Mouse (Mus musculus) ES-E14 (cell line): ENCODE measurements around the gene Ndufs2.
A peak's percentile ranks its signal among the peaks of the same experiment; 100 is the strongest.

Experiments
- CHD2 ChIP-seq: IDR thresholded peaks from 2 replicates; pipeline ENCODE4 v1.6.1; 2014; ENCODE audit warnings: mild to moderate bottlenecking, low read depth, low read length, inconsistent platforms
- HCFC1 ChIP-seq: IDR thresholded peaks from 2 replicates; pipeline ENCODE4 v1.6.1; 2012; ENCODE audit warnings: low read length, inconsistent platforms, borderline replicate concordance; ENCODE audit not compliant: insufficient read depth

DNA sequence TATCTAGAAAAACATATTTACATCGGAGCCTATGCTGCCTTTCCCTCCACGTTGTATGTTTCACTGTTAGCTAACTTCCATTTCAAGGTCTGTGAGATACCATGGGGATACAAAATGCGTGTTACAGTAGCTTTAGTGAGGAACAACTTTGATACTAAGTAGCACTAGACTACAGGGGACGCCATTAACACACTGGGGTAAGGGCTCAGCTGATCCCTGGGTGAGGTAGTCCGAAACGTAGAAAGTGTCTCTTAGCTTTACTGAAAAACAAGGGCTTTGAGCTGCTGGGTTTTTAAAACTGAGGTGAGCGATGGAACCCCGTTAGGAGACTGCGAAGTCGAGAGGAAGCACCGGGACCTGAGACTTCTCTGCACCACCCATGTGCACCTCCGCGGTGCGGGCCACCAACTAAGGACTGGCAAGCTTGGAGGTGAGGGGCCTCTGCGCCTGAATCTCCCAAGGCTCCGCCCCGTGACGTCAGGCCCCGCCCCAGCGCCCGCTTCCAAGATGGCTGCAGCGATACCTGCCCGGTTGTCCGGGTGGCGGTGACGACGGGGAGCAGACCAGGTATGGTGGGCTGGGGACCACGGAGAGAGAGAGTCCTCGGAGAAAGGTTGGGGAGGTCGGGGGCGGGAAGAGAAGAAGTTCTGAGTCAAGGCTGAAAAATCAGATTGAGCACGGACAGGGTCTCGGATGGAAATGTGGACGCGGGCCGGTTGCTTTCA lies 18.8 kb upstream of the Ndufs2 start, which contains the start of gene B4galt3:
- TF ChIP-seq HCFC1 (peak; percentile 82), CHD2 (no peak)
